Comparison of ENCODE assay signal across 7 mouse cellular contexts in the genomic region with DNA sequence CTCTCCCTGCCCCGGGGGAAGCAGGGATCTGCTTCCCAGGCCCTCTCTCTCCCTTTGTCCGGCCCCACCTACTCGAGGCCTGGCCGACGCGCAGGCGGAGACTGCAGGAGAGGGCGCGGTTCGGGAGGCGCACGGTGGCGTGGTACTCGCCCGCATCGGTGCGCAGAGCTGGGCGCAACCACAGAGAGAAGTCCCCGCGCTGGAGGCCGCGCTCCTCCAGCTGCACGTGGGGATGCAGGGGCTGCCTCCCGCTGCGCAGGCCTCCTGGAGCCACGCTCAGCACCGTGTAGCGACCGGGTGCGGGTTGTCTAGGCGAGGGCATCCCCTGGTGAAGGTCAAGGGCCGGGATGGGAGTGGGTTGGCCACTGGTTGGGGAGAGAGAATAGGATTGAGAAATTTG. TPM values are rescaled to one million over a fixed set of nuclear protein-coding genes. Genes with fewer than 3 reads are reported as not detected.
DNase-seq lines count a peak whose midpoint lies in the region; ATAC-seq and TF ChIP-seq lines count a peak whose summit lies in the region.

No protein-coding gene starts in this region.

- peak overlapping the region; percentile 43 for H3K4me2 ChIP-seq in lung, embryonic 15.5 days
- peak overlapping the region; percentile 43 for H3K4me2 ChIP-seq in forebrain, embryonic 12.5 days
- H3K4me2 ChIP-seq in intestine, postnatal 0 days (replicated peaks; ENCODE audit: low read depth) = peak overlapping the region; percentile 44

- TF ChIP-seq CTCF in intestine, postnatal 0 days (IDR thresholded peaks at IDR 0.05; ENCODE audit: low read depth) = no peak
- TF ChIP-seq CTCF in small intestine, adult 2 months (IDR thresholded peaks at IDR 0.05; ENCODE audit: extremely low read depth, insufficient read length, insufficient replicate concordance, low read depth, low read length) = no peak
- TF ChIP-seq CTCF in lung, adult 2 months (IDR thresholded peaks at IDR 0.05; ENCODE audit: insufficient read depth, low read length) = no peak

- H3K4me3 ChIP-seq in lung, embryonic 15.5 days = no peak overlapping the region
- H3K4me3 ChIP-seq in forebrain, embryonic 12.5 days (replicated peaks) = peak overlapping the region; percentile 16; the same call in 1 of the 2 replicates
- 0 out of 2 replicates have a peak overlapping the region, but pooled peaks have one; percentile 1 for H3K4me3 ChIP-seq in intestine, postnatal 0 days (ENCODE audit: low read depth, low read length)
- H3K4me3 ChIP-seq in small intestine, adult 2 months (ENCODE audit: low read depth, low read length) = peak overlapping the region; percentile 41
- no peak overlapping the region for H3K4me3 ChIP-seq in lung, adult 2 months (replicated peaks; ENCODE audit: extremely low read depth, low read depth, low read length)

- H3K9me3 ChIP-seq in lung, embryonic 15.5 days = no peaks in the 10 kb centered on the region
- H3K9me3 ChIP-seq in forebrain, embryonic 12.5 days = no peaks in the 10 kb centered on the region
- no peaks in the 10 kb centered on the region for H3K9me3 ChIP-seq in intestine, postnatal 0 days (ENCODE audit: control insufficient read depth)

- H3K36me3 ChIP-seq in lung, embryonic 15.5 days = peaks cover 24% of the 10 kb centered on the region
- peaks cover 28% of the 10 kb centered on the region for H3K36me3 ChIP-seq in forebrain, embryonic 12.5 days (replicated peaks)
- H3K36me3 ChIP-seq in intestine, postnatal 0 days (ENCODE audit: control insufficient read depth, insufficient read depth) = peaks cover 18% of the 10 kb centered on the region
- peaks cover 11% of the 10 kb centered on the region for H3K36me3 ChIP-seq in small intestine, adult 2 months (ENCODE audit: control insufficient read depth, insufficient read depth, low read length)

- no peak overlapping the region for H3K9ac ChIP-seq in lung, embryonic 15.5 days
- peak overlapping the region; percentile 44; the same call in 1 of the 2 replicates for H3K9ac ChIP-seq in forebrain, embryonic 12.5 days
- no peak overlapping the region for H3K9ac ChIP-seq in intestine, postnatal 0 days (ENCODE audit: low read depth, low read length)

- no peak for DNase-seq in lung, postnatal 25 days (ENCODE audit: low spot score)
- no peak for DNase-seq in lung, adult 2 months
- no peak for DNase-seq in thymus, postnatal 25 days

- 6% methylated on average over 32 of the region's 32 CpGs for WGBS in lung, embryonic 15.5 days
- 3% methylated on average over 32 of the region's 32 CpGs for WGBS in forebrain, embryonic 12.5 days
- WGBS in intestine, postnatal 0 days = 13% methylated on average over 32 of the region's 32 CpGs
- WGBS in small intestine, adult 2 months = 22% methylated on average over 32 of the region's 32 CpGs
- WGBS in lung, adult 2 months = 24% methylated on average over 32 of the region's 32 CpGs

- peaks cover 19% of the 10 kb centered on the region; the same call in 1 of the 2 replicates for H3K27me3 ChIP-seq in lung, embryonic 15.5 days
- peaks cover 32% of the 10 kb centered on the region for H3K27me3 ChIP-seq in forebrain, embryonic 12.5 days
- peaks cover 13% of the 10 kb centered on the region; the same call in 1 of the 2 replicates for H3K27me3 ChIP-seq in intestine, postnatal 0 days (replicated peaks; ENCODE audit: control insufficient read depth, insufficient read depth, low read length)
- H3K27me3 ChIP-seq in small intestine, adult 2 months (ENCODE audit: control insufficient read depth, insufficient read depth, low read length) = no peaks in the 10 kb centered on the region

- no peak for TF ChIP-seq POLR2A in small intestine, adult 2 months (IDR thresholded peaks at IDR 0.05; ENCODE audit: low read depth, low read length)
- TF ChIP-seq POLR2A in lung, adult 2 months (IDR thresholded peaks at IDR 0.05; ENCODE audit: borderline replicate concordance, extremely low read depth, low read depth, low read length) = no peak

- no peak for ATAC-seq in lung, embryonic 15.5 days (ENCODE audit: borderline replicate concordance, extremely low read depth, low FRiP score, low TSS enrichment)
- ATAC-seq in forebrain, embryonic 12.5 days (ENCODE audit: low FRiP score) = peak; percentile 15; the same call in 1 of the 2 replicates
- ATAC-seq in intestine, postnatal 0 days = no peak

- peaks cover 41% of the 10 kb centered on the region for H3K4me1 ChIP-seq in lung, embryonic 15.5 days
- H3K4me1 ChIP-seq in forebrain, embryonic 12.5 days = peaks cover 43% of the 10 kb centered on the region
- 0 out of 2 replicates have a peak, but pooled peaks cover 3% of the 10 kb centered on the region for H3K4me1 ChIP-seq in intestine, postnatal 0 days (replicated peaks; ENCODE audit: control insufficient read depth, insufficient read depth, low read length)
- peaks cover 25% of the 10 kb centered on the region for H3K4me1 ChIP-seq in small intestine, adult 2 months (ENCODE audit: control insufficient read depth, insufficient read depth, insufficient read length, low read length)
- no peaks in the 10 kb centered on the region for H3K4me1 ChIP-seq in lung, adult 2 months (ENCODE audit: control insufficient read depth, insufficient read depth, low read length)

- H3K27ac ChIP-seq in lung, embryonic 15.5 days = no peak overlapping the region
- no peak overlapping the region for H3K27ac ChIP-seq in forebrain, embryonic 12.5 days
- no peak overlapping the region for H3K27ac ChIP-seq in intestine, postnatal 0 days (ENCODE audit: low read depth, low read length)
- no peak overlapping the region for H3K27ac ChIP-seq in small intestine, adult 2 months (ENCODE audit: insufficient read depth, low read depth, low read length)

RNA-seq across cellular contexts. Expression of gene Lag3, which starts 1.5 kb away (rescaled TPM):
- 2.3 TPM in 2 replicates for polyA plus RNA-seq in lung, embryonic 15.5 days (2015; fragmentation: Nextera tagmentation; extraction: Ambion mirVana)
- 2.0 and 3.0 TPM in 2 replicates for polyA plus RNA-seq in forebrain, embryonic 12.5 days (2016; fragmentation: Nextera tagmentation; extraction: Ambion mirVana)
- 1.6 and 1.7 TPM in 2 replicates for polyA plus RNA-seq in intestine, postnatal 0 days (2015; fragmentation: Nextera tagmentation; extraction: Ambion mirVana)
- polyA plus RNA-seq in small intestine, adult 2 months (2012; rRNA removed) = 4.5 and 7.0 TPM in 2 replicates
- polyA plus RNA-seq in lung, adult 2 months (2012; rRNA removed) = 1.4 and 1.9 TPM in 2 replicates

RNA-seq across cellular contexts. Expression of gene Ptms, which starts 9.9 kb away (rescaled TPM):
- polyA plus RNA-seq in lung, embryonic 15.5 days (2015; fragmentation: Nextera tagmentation; extraction: Ambion mirVana) = 454 and 458 TPM in 2 replicates
- 516 and 526 TPM in 2 replicates for polyA plus RNA-seq in forebrain, embryonic 12.5 days (2016; fragmentation: Nextera tagmentation; extraction: Ambion mirVana)
- 167 and 169 TPM in 2 replicates for polyA plus RNA-seq in intestine, postnatal 0 days (2015; fragmentation: Nextera tagmentation; extraction: Ambion mirVana)
- polyA plus RNA-seq in small intestine, adult 2 months (2012; rRNA removed) = 683 and 1,784 TPM in 2 replicates
- 1,982 and 2,310 TPM in 2 replicates for polyA plus RNA-seq in lung, adult 2 months (2012; rRNA removed)

RNA-seq across cellular contexts. Expression of gene Mlf2, which starts 21.2 kb away (rescaled TPM):
- polyA plus RNA-seq in lung, embryonic 15.5 days (2015; fragmentation: Nextera tagmentation; extraction: Ambion mirVana) = 378 and 389 TPM in 2 replicates
- polyA plus RNA-seq in forebrain, embryonic 12.5 days (2016; fragmentation: Nextera tagmentation; extraction: Ambion mirVana) = 445 and 449 TPM in 2 replicates
- polyA plus RNA-seq in intestine, postnatal 0 days (2015; fragmentation: Nextera tagmentation; extraction: Ambion mirVana) = 265 and 269 TPM in 2 replicates
- 212 and 412 TPM in 2 replicates for polyA plus RNA-seq in small intestine, adult 2 months (2012; rRNA removed)
- polyA plus RNA-seq in lung, adult 2 months (2012; rRNA removed) = 313 and 336 TPM in 2 replicates

RNA-seq across cellular contexts. Expression of gene Cd4, which starts 22.0 kb away (rescaled TPM):
- polyA plus RNA-seq in lung, embryonic 15.5 days (2015; fragmentation: Nextera tagmentation; extraction: Ambion mirVana) = 0.08 and 0.26 TPM in 2 replicates
- 0.12 and 0.14 TPM in 2 replicates for polyA plus RNA-seq in forebrain, embryonic 12.5 days (2016; fragmentation: Nextera tagmentation; extraction: Ambion mirVana)
- polyA plus RNA-seq in intestine, postnatal 0 days (2015; fragmentation: Nextera tagmentation; extraction: Ambion mirVana) = 0.75 and 0.83 TPM in 2 replicates
- 3.7 and 5.8 TPM in 2 replicates for polyA plus RNA-seq in small intestine, adult 2 months (2012; rRNA removed)
- polyA plus RNA-seq in lung, adult 2 months (2012; rRNA removed) = 1.9 and 2.7 TPM in 2 replicates

RNA-seq across cellular contexts. Expression of gene Gpr162, which starts 46.2 kb away (rescaled TPM):
- polyA plus RNA-seq in lung, embryonic 15.5 days (2015; fragmentation: Nextera tagmentation; extraction: Ambion mirVana) = 0.54 and 0.59 TPM in 2 replicates
- 9.9 and 10.2 TPM in 2 replicates for polyA plus RNA-seq in forebrain, embryonic 12.5 days (2016; fragmentation: Nextera tagmentation; extraction: Ambion mirVana)
- 0.46 and 0.64 TPM in 2 replicates for polyA plus RNA-seq in intestine, postnatal 0 days (2015; fragmentation: Nextera tagmentation; extraction: Ambion mirVana)
- polyA plus RNA-seq in small intestine, adult 2 months (2012; rRNA removed) = 1.2 and 1.7 TPM in 2 replicates
- 0.27 and 0.69 TPM in 2 replicates for polyA plus RNA-seq in lung, adult 2 months (2012; rRNA removed)

Comparison
In these comparisons a context has a peak if more than half of its experiments do, and no peak if none do; other contexts are left out.
1. H3K4me3 ChIP-seq: peak in forebrain, embryonic 12.5 days (single experiment), intestine, postnatal 0 days (single experiment) and small intestine, adult 2 months (single experiment); none in lung, embryonic 15.5 days (single experiment) and lung, adult 2 months (single experiment).
2. Peak in every context shown above with its lines, with median percentiles within 50 percentile points of each other: H3K4me2 ChIP-seq.